Mouse (Mus musculus) stomach, postnatal 0 days (tissue): ENCODE measurements around the gene Magi3.

ENCODE experiments used
- CTCF ChIP-seq: IDR thresholded peaks from 2 replicates; pipeline ENCODE4 v1.5.1; 2016; ENCODE audit warnings: antibody characterized with exemption, low read depth, mild to moderate bottlenecking, moderate library complexity
- EP300 ChIP-seq: optimal IDR thresholded peaks from 2 replicates; pipeline ENCODE3; 2016; ENCODE audit warnings: antibody characterized with exemption

GRCm38 (mm10) chr3:103968701-103969100, 251.5 kb downstream of the Magi3 start:
- no peak for TF ChIP-seq CTCF
- no peak for TF ChIP-seq EP300
